Mouse (Mus musculus): Measurements from ENCODE around the gene Gm5458. TPM values are rescaled to one million over a fixed set of nuclear protein-coding genes. Genes with fewer than 3 reads are reported as not detected.
"Not testable (repeated sequence)": the region's sequence is repeated elsewhere in the genome, so short reads cannot be mapped to it uniquely, and the experiment has no call there.

Gm5458 gene
- not detected for total RNA-seq (2021)

- intact Hi-C loops (cut with DNase I); DNase-seq: not testable (repeated sequence)
Observed at GRCm38 (mm10) chr14:19602481-19602880, at the start of gene Gm5458. Gene Gm5458, minus strand, starts transcription at chr14:19602581.

GRCm38 (mm10) chr14:19646232-19646631, 43.9 kb upstream of the Gm5458 start:
- DNase-seq, result no peak
- intact Hi-C loops (cut with DNase I), result no loop called here

GRCm38 (mm10) chr14:19584804-19585667, 17.3 kb downstream of the Gm5458 start, which contains the start of gene Gm2237:
Gene Gm2237, minus strand, starts transcription at chr14:19585135.
- DNase-seq, result peak; percentile 42 to 48
- intact Hi-C loops (cut with DNase I), result not testable (repeated sequence)

GRCm38 (mm10) chr14:19549863-19550262, 52.5 kb downstream of the Gm5458 start, which contains the start of gene Gm2244:
Gene Gm2244, minus strand, starts transcription at chr14:19549963.
- intact Hi-C loops (cut with DNase I); DNase-seq: not testable (repeated sequence)

Other genes starting within 250 kb of the Gm5458 start
- not detected for gene Gm21738, start 183.7 kb downstream of the Gm5458 start, total RNA-seq (2021)
- not detected for gene Gm2244, start 52.6 kb downstream of the Gm5458 start, total RNA-seq (2021)
- gene Gm2237, start 17.4 kb downstream of the Gm5458 start, total RNA-seq (2021), result 1 to 10 TPM; 1.7 to 1.8 TPM
- 100 to 1,000 TPM; 109 to 116 TPM for gene Nid2, start 148.7 kb upstream of the Gm5458 start, total RNA-seq (2021)
- gene Rtraf, start 221.2 kb upstream of the Gm5458 start, total RNA-seq (2021), result 10 to 100 TPM; 75.5 to 77.7 TPM

Data from heart, postnatal 10 days (tissue).